Mouse (Mus musculus) MEL-GATA-1-ER (cell line): Measurements from ENCODE around the gene Ppp2r5c.

Source experiments
- DNase-seq: peaks from one replicate; pipeline ENCODE4 v3.0.0-alpha.2; 2012; ENCODE audit warnings: low read depth; ENCODE audit errors: extremely low read depth

The Ppp2r5c gene

GRCm38 (mm10) chr12:110442238-110442637 lies 4.7 kb upstream of the Ppp2r5c start:
- no peak for DNase-seq

GRCm38 (mm10) chr12:110444530-110444929 lies 2.4 kb upstream of the Ppp2r5c start:
- DNase-seq: no peak

GRCm38 (mm10) chr12:110445775-110446174 lies 1.1 kb upstream of the Ppp2r5c start:
- DNase-seq: peak; percentile 33

- DNase-seq: no peak
These were observed 386 bp downstream of the Ppp2r5c start for GRCm38 (mm10) chr12:110447306-110447705.

GRCm38 (mm10) chr12:110448767-110449166 lies 1.8 kb downstream of the Ppp2r5c start:
- DNase-seq: no peak

- DNase-seq: peak; percentile 85
These were observed 7.3 kb downstream of the Ppp2r5c start for GRCm38 (mm10) chr12:110454223-110454622.

GRCm38 (mm10) chr12:110456024-110456423 lies 9.1 kb downstream of the Ppp2r5c start:
- DNase-seq: no peak

- DNase-seq: no peak
These were observed 11.7 kb downstream of the Ppp2r5c start for GRCm38 (mm10) chr12:110458667-110459066.

GRCm38 (mm10) chr12:110460418-110461300 lies 13.7 kb downstream of the Ppp2r5c start:
- no peak for DNase-seq

- no peak for DNase-seq
These were observed 16.8 kb downstream of the Ppp2r5c start for GRCm38 (mm10) chr12:110463711-110464110.

GRCm38 (mm10) chr12:110471426-110471825 lies 24.5 kb downstream of the Ppp2r5c start:
- DNase-seq: no peak

- no peak for DNase-seq
These were observed 25.3 kb downstream of the Ppp2r5c start for GRCm38 (mm10) chr12:110472247-110472646.

- no peak for DNase-seq
These were observed 27.6 kb downstream of the Ppp2r5c start for GRCm38 (mm10) chr12:110474497-110474896.

GRCm38 (mm10) chr12:110476561-110476960 lies 29.6 kb downstream of the Ppp2r5c start:
- DNase-seq: no peak

- no peak for DNase-seq
These were observed 31.0 kb downstream of the Ppp2r5c start for GRCm38 (mm10) chr12:110477906-110478305.

GRCm38 (mm10) chr12:110478601-110479008 lies 31.7 kb downstream of the Ppp2r5c start:
- DNase-seq: no peak

GRCm38 (mm10) chr12:110479268-110479667 lies 32.3 kb downstream of the Ppp2r5c start:
- no peak for DNase-seq

- no peak for DNase-seq
These were observed 33.8 kb downstream of the Ppp2r5c start for GRCm38 (mm10) chr12:110480701-110481100.

GRCm38 (mm10) chr12:110483761-110484160 lies 36.8 kb downstream of the Ppp2r5c start:
- no peak for DNase-seq

GRCm38 (mm10) chr12:110484824-110485584 lies 38.1 kb downstream of the Ppp2r5c start:
- peak; percentile 66 for DNase-seq

GRCm38 (mm10) chr12:110485585-110486331 lies 38.8 kb downstream of the Ppp2r5c start:
- DNase-seq: peak; percentile 92

GRCm38 (mm10) chr12:110486852-110487251 lies 39.9 kb downstream of the Ppp2r5c start:
- no peak for DNase-seq
